Mouse (Mus musculus): ENCODE results near the gene Gm20736. TPM values are rescaled to one million over a fixed set of nuclear protein-coding genes. Genes with fewer than 3 reads are reported as not detected.
"Not testable (repeated sequence)": the region's sequence is repeated elsewhere in the genome, so short reads cannot be mapped to it uniquely, and the experiment has no call there.

The Gm20736 gene
- not detected in 2 replicates for total RNA-seq (2021)
- long read RNA-seq: 0 reads

DNA sequence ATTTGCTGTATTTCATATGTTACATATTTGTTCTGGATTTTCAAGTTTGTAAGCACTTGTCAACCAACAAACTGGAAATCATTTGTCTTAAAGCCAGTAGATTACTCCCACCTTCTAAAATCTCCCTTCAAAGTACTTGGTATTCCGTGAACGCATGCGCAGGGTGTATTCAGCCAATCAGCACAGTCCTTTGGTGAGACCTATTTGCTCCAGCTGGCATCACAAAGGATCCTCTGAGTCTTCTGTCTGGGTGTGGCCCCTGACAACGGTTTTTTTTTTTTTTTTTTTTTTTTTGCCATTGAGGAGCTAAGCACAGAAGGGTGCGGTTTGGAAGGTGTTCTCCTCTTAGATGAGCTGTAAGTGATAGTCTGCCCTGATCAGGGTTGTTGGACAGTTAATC is at the start of gene Gm20736:
TSS of gene Gm20736 (plus strand) at position 301 of the 400 bp plus-strand sequence.
- not testable (repeated sequence) for DNase-seq

Other genes with a start within 250 kb of the Gm20736 start
- gene Gm20924, start 170.2 kb upstream of the Gm20736 start, total RNA-seq (2021): not detected in 2 replicates

Data from adrenal gland, postnatal 25 days (tissue).